Mouse (Mus musculus): Measurements from ENCODE around the gene Rem2. TPM values are rescaled to one million over a fixed set of nuclear protein-coding genes. Genes with fewer than 3 reads are reported as not detected.

Gene Rem2
- polyA plus RNA-seq, 1 experiment from 2014 or later, result 41.4 TPM

- H3K4me2 ChIP-seq (replicated peaks), result no peak overlapping the region
- 0 out of 2 replicates have a peak, but pooled peaks cover 2% of the 10 kb centered on the region for H3K9me3 ChIP-seq
- no peak overlapping the region for H3K27ac ChIP-seq
- H3K36me3 ChIP-seq, result peaks cover 21% of the 10 kb centered on the region
- ATAC-seq (ENCODE audit: low FRiP score, low read depth), result no peak
- no peaks in the 10 kb centered on the region for H3K27me3 ChIP-seq (replicated peaks)
- WGBS, result 80% methylated on average over 2 of the region's 2 CpGs
- no peaks in the 10 kb centered on the region for H3K4me1 ChIP-seq
- H3K4me3 ChIP-seq, result no peak overlapping the region
- no peak overlapping the region for H3K9ac ChIP-seq
These were observed 27.2 kb downstream of the Rem2 start for GRCm38 (mm10) chr14:54503092-54503491.

GRCm38 (mm10) chr14:54509774-54510173 lies 33.9 kb downstream of the Rem2 start:
- Histone ChIP-seq H3K27me3 (replicated peaks) (no peaks in the 10 kb centered on the region), H3K36me3 (peaks cover 87% of the 10 kb centered on the region), H3K4me2 (replicated peaks) (no peak overlapping the region), H3K4me3 (no peak overlapping the region), H3K9ac (no peak overlapping the region), H3K9me3 (peaks cover 7% of the 10 kb centered on the region; the same call in 1 of the 2 replicates), H3K4me1 (no peaks in the 10 kb centered on the region), H3K27ac (no peak overlapping the region)
- 91% methylated on average over 9 of the region's 9 CpGs for WGBS
- no peak for ATAC-seq (ENCODE audit: low FRiP score, low read depth)

DNA sequence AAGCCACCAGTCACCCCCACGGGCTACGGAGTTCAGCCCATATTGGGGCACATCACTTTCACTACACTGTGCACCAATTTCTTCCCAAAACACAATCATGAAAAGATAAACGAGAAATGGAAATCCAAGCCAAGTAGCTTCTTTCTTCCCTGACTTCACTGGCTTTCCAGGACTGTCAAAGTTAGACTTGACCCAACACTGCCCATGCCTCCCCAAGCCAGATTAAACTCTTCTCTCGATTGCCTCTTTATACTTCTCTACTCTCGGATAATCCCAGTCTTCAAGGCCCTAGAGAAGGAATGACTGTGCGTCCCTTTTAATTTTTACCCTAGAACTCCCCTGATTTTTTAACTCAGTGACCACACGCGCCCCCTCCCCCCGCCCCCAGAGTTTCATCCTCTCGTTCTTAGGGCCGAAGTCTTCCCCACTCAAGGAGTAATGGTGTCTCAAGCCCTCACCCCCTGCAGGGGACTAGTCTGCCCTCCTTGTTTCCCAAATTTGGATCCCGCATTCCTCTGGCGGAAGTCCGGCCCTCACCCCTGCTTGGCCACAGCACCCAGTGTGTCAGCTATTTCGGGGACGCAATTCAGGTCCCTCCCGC lies 40.9 kb downstream of the Rem2 start:
- WGBS, result 5% methylated on average over 17 of the region's 17 CpGs
- no peaks in the 10 kb centered on the region for H3K27me3 ChIP-seq (replicated peaks)
- peaks cover 14% of the 10 kb centered on the region for H3K4me1 ChIP-seq
- H3K36me3 ChIP-seq, result peaks cover 35% of the 10 kb centered on the region
- H3K4me2 ChIP-seq (replicated peaks), result peak overlapping the region; percentile 77
- peak; percentile 68 for ATAC-seq (ENCODE audit: low FRiP score, low read depth)
- peaks cover 7% of the 10 kb centered on the region; the same call in 1 of the 2 replicates for H3K9me3 ChIP-seq
- H3K27ac ChIP-seq, result no peak overlapping the region; the same call in 1 of the 2 replicates
- H3K9ac ChIP-seq, result peak overlapping the region; percentile 65
- peak overlapping the region; percentile 69 for H3K4me3 ChIP-seq

GRCm38 (mm10) chr14:54523600-54523999 lies 47.7 kb downstream of the Rem2 start:
- 28% methylated on average over 6 of the region's 6 CpGs for WGBS
- no peak overlapping the region for H3K9ac ChIP-seq
- no peaks in the 10 kb centered on the region for H3K27me3 ChIP-seq (replicated peaks)

GRCm38 (mm10) chr14:54527227-54528006 lies 51.5 kb downstream of the Rem2 start:
- peak overlapping the region; percentile 38; the same call in 1 of the 2 replicates for H3K27ac ChIP-seq
- WGBS, result under 1% methylated on average over 18 of the region's 18 CpGs
- no peaks in the 10 kb centered on the region for H3K36me3 ChIP-seq
- peaks cover 6% of the 10 kb centered on the region; the same call in 1 of the 2 replicates for H3K4me1 ChIP-seq
- H3K9ac ChIP-seq, result peak overlapping the region; percentile 65
- peak overlapping the region; percentile 34 for H3K4me3 ChIP-seq
- H3K27me3 ChIP-seq (replicated peaks), result no peaks in the 10 kb centered on the region
- H3K4me2 ChIP-seq (replicated peaks), result peak overlapping the region; percentile 68
- peak; percentile 80 for ATAC-seq (ENCODE audit: low FRiP score, low read depth)
- no peaks in the 10 kb centered on the region for H3K9me3 ChIP-seq

More at GRCm38 (mm10) chr14:54523600-54523999, 47.7 kb downstream of the Rem2 start:
- H3K4me1 ChIP-seq, result peaks cover 10% of the 10 kb centered on the region
- no peak overlapping the region for H3K4me3 ChIP-seq
- ATAC-seq (ENCODE audit: low FRiP score, low read depth), result no peak
- no peak overlapping the region for H3K4me2 ChIP-seq (replicated peaks)
- no peaks in the 10 kb centered on the region for H3K9me3 ChIP-seq
- H3K36me3 ChIP-seq, result no peaks in the 10 kb centered on the region
- H3K27ac ChIP-seq, result no peak overlapping the region

- H3K36me3 ChIP-seq, result no peaks in the 10 kb centered on the region
- ATAC-seq (ENCODE audit: low FRiP score, low read depth), result peak; percentile 23; the same call in 1 of the 2 replicates
- H3K27ac ChIP-seq, result no peak overlapping the region
- no peak overlapping the region for H3K4me3 ChIP-seq
- H3K9ac ChIP-seq, result no peak overlapping the region
- no peaks in the 10 kb centered on the region for H3K9me3 ChIP-seq
- peak overlapping the region; percentile 68 for H3K4me2 ChIP-seq (replicated peaks)
- H3K27me3 ChIP-seq (replicated peaks), result no peaks in the 10 kb centered on the region
- WGBS, result 26% methylated on average over 5 of the region's 5 CpGs
- peaks cover 6% of the 10 kb centered on the region; the same call in 1 of the 2 replicates for H3K4me1 ChIP-seq
These were observed 52.1 kb downstream of the Rem2 start for GRCm38 (mm10) chr14:54528007-54528393.

- no peak overlapping the region for H3K9ac ChIP-seq
- H3K27me3 ChIP-seq (replicated peaks), result no peaks in the 10 kb centered on the region
- WGBS, result 13% methylated on average over 17 of the region's 17 CpGs
- peak; percentile 80 for ATAC-seq (ENCODE audit: low FRiP score, low read depth)
- no peak overlapping the region; the same call in 1 of the 2 replicates for H3K4me2 ChIP-seq (replicated peaks)
- H3K27ac ChIP-seq, result no peak overlapping the region
- no peaks in the 10 kb centered on the region for H3K36me3 ChIP-seq
- no peaks in the 10 kb centered on the region for H3K9me3 ChIP-seq
- peaks cover 6% of the 10 kb centered on the region; the same call in 1 of the 2 replicates for H3K4me1 ChIP-seq
- no peak overlapping the region for H3K4me3 ChIP-seq
These were observed 52.7 kb downstream of the Rem2 start for GRCm38 (mm10) chr14:54528446-54529111.

Other genes starting within 250 kb of the Rem2 start
- gene Dad1, start 222.0 kb upstream of the Rem2 start, polyA plus RNA-seq (2016; fragmentation: Nextera tagmentation; extraction: Ambion mirVana), result 270 and 281 TPM in 2 replicates
- 45.1 and 48.7 TPM in 2 replicates for gene Abhd4, start 221.9 kb upstream of the Rem2 start, polyA plus RNA-seq (2016; fragmentation: Nextera tagmentation; extraction: Ambion mirVana)
- not detected in 2 replicates for gene Olfr49, start 191.2 kb upstream of the Rem2 start, polyA plus RNA-seq (2016; fragmentation: Nextera tagmentation; extraction: Ambion mirVana)
- 45.9 and 50.2 TPM in 2 replicates for gene Oxa1l, start 115.3 kb upstream of the Rem2 start, polyA plus RNA-seq (2016; fragmentation: Nextera tagmentation; extraction: Ambion mirVana)
- 5.6 and 5.7 TPM in 2 replicates for gene Slc7a7, start 58.3 kb upstream of the Rem2 start, polyA plus RNA-seq (2016; fragmentation: Nextera tagmentation; extraction: Ambion mirVana)
- 250 and 276 TPM in 2 replicates for gene Mrpl52, start 49.2 kb upstream of the Rem2 start, polyA plus RNA-seq (2016; fragmentation: Nextera tagmentation; extraction: Ambion mirVana)
- gene Mmp14, start 44.5 kb upstream of the Rem2 start, polyA plus RNA-seq (2016; fragmentation: Nextera tagmentation; extraction: Ambion mirVana), result 79.5 and 81.0 TPM in 2 replicates
- 34.9 and 37.5 TPM in 2 replicates for gene Lrp10, start 12.0 kb upstream of the Rem2 start, polyA plus RNA-seq (2016; fragmentation: Nextera tagmentation; extraction: Ambion mirVana)
- gene Prmt5, start 41.4 kb downstream of the Rem2 start, polyA plus RNA-seq (2016; fragmentation: Nextera tagmentation; extraction: Ambion mirVana), result 102 and 105 TPM in 2 replicates
- 32.1 and 37.9 TPM in 2 replicates for gene Haus4, start 78.5 kb downstream of the Rem2 start, polyA plus RNA-seq (2016; fragmentation: Nextera tagmentation; extraction: Ambion mirVana)
- 32.9 and 36.6 TPM in 2 replicates for gene Ajuba, start 101.5 kb downstream of the Rem2 start, polyA plus RNA-seq (2016; fragmentation: Nextera tagmentation; extraction: Ambion mirVana)
- 8.4 and 8.6 TPM in 2 replicates for gene 4931414P19Rik, start 129.9 kb downstream of the Rem2 start, polyA plus RNA-seq (2016; fragmentation: Nextera tagmentation; extraction: Ambion mirVana)
- gene Psmb5, start 141.9 kb downstream of the Rem2 start, polyA plus RNA-seq (2016; fragmentation: Nextera tagmentation; extraction: Ambion mirVana), result 404 and 429 TPM in 2 replicates
- gene Psmb11, start 145.3 kb downstream of the Rem2 start, polyA plus RNA-seq (2016; fragmentation: Nextera tagmentation; extraction: Ambion mirVana), result not detected in 2 replicates
- gene Gm17606, start 164.9 kb downstream of the Rem2 start, polyA plus RNA-seq (2016; fragmentation: Nextera tagmentation; extraction: Ambion mirVana), result not detected in 2 replicates
- gene Cdh24, start 165.3 kb downstream of the Rem2 start, polyA plus RNA-seq (2016; fragmentation: Nextera tagmentation; extraction: Ambion mirVana), result 9.5 and 10.0 TPM in 2 replicates
- 92.0 and 93.3 TPM in 2 replicates for gene 1700123O20Rik, start 210.1 kb downstream of the Rem2 start, polyA plus RNA-seq (2016; fragmentation: Nextera tagmentation; extraction: Ambion mirVana)
- gene Acin1, start 210.8 kb downstream of the Rem2 start, polyA plus RNA-seq (2016; fragmentation: Nextera tagmentation; extraction: Ambion mirVana), result 140 and 167 TPM in 2 replicates
- 0.10 and 0.17 TPM in 2 replicates for gene Gm29776, start 222.7 kb downstream of the Rem2 start, polyA plus RNA-seq (2016; fragmentation: Nextera tagmentation; extraction: Ambion mirVana)
- 0.15 TPM in 1 of 2 replicates, not detected in the other for gene Cebpe, start 236.1 kb downstream of the Rem2 start, polyA plus RNA-seq (2016; fragmentation: Nextera tagmentation; extraction: Ambion mirVana)